Comparison of ENCODE assay signal across 19 mouse cellular contexts in genomic region chr2:92632027-92632426, GRCm38 (mm10). TPM values are rescaled to one million over a fixed set of nuclear protein-coding genes. Genes with fewer than 3 reads are reported as not detected.
"Had no signal": no experiment of that assay in that cellular context is flagged by ENCODE, and none has a peak within 500 bp of the region (broad histone marks: within the 10 kb centered on the region; RNA-seq: fewer than 3 reads in every experiment).

No protein-coding gene starts in this region.

- H3K27me3 ChIP-seq: kidney, embryonic 15.5 days; neural tube, embryonic 13.5 days had no signal

- H3K4me1 ChIP-seq: kidney, embryonic 15.5 days had no signal

- H3K9me3 ChIP-seq: kidney, embryonic 15.5 days; neural tube, embryonic 13.5 days had no signal

- ATAC-seq: liver, postnatal 0 days; lung, postnatal 0 days had no signal

- DNase-seq: kidney, adult 11 months; kidney, adult 8-10 months; kidney, postnatal 10 days; kidney, postnatal 36 days; layer of hippocampus, postnatal 36 days; liver, postnatal 0 days; lung, embryonic 14.5 days; right cerebral cortex, adult 18-20 months; right cerebral cortex, postnatal 14 days; right cerebral cortex, postnatal 4 days; thymus, postnatal 25 days had no signal

- H3K9ac ChIP-seq: kidney, embryonic 15.5 days; liver, embryonic 14.5 days; liver, postnatal 0 days; lung, embryonic 14.5 days; neural tube, embryonic 13.5 days had no signal

- H3K4me2 ChIP-seq: kidney, embryonic 15.5 days; lung, embryonic 14.5 days; neural tube, embryonic 13.5 days had no signal

- H3K4me3 ChIP-seq: kidney, embryonic 15.5 days; left cerebral cortex, adult 2 months; myocyte; neural tube, embryonic 13.5 days had no signal

- H3K36me3 ChIP-seq: kidney, embryonic 15.5 days; neural tube, embryonic 13.5 days had no signal

- H3K27ac ChIP-seq: kidney, embryonic 15.5 days; left cerebral cortex, adult 2 months; liver, embryonic 14.5 days; macrophage; neural tube, embryonic 13.5 days; stomach, postnatal 0 days had no signal

RNA-seq across cellular contexts. Expression of gene Chst1, which starts 32.5 kb away (rescaled TPM):
- polyA plus RNA-seq: macrophage had no signal
